Mouse (Mus musculus) thymus, postnatal 4 days (tissue): ENCODE data around the gene Gm13698.
A peak's percentile ranks its signal among the peaks of the same experiment; 100 is the strongest.
"Not testable (repeated sequence)": the region's sequence is repeated elsewhere in the genome, so short reads cannot be mapped to it uniquely, and the experiment has no call there.

Source experiments
- DNase-seq: peaks from one replicate; pipeline ENCODE4 v3.0.0; 2021

Gm13698 gene

GRCm38 (mm10) chr2:83955393-83955792 is at the start of gene Gm13698:
Gene Gm13698, plus strand, starts transcription at chr2:83955693.
- not testable (repeated sequence) for DNase-seq

DNA sequence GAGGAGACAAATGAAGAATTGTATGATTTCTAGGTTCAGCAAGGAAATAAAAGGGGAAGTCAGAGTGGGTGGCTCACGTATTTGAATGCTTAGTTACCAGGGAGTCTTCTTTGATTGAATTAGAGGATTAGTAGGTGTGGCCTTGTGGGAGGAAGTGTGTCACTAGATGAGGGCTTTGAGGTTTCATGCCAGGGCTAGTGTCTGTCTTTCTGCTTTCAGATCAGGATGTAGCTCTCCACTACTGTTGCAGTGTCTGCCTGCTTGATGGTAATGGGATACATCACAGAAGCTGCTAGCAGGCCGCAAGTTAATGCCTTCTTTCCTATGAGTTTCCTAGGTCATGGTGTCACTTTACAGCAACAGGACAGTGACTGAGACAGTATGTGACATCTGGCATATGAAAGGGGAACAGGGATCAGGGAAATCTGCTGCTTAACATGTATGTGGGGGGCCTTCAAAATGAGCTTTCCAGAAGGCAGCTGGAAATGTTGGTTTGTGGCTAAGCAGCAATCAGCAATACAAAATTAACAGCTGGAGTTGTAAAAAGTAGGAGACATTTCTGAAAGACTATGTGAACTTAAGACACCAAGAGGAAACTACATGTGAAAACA is 25.9 kb upstream of the Gm13698 start:
- no peak for DNase-seq

GRCm38 (mm10) chr2:83940931-83941361 is 14.5 kb upstream of the Gm13698 start, which contains the start of gene Zswim2:
Gene Zswim2, minus strand, starts transcription at chr2:83941228.
- DNase-seq = peak; percentile 45

DNA sequence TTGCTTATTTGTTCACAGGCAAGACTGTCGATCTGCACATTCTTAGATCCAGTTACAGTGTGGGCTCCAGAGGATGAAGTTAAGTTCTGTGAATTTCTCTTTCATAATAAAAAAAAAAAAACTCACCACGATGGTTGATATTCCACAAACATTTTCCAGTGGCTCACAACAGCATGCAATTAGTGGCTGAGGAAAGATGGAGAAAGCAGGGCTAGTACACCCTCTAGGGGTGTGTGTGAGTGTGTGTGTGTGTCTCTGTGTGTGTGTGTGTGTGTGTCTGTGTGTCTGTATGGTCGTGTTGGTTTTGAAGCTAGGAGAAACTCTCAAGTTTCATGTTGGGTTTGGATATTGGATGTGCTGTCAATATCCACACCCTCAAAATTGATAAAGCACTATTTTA is 14.1 kb upstream of the Gm13698 start:
- no peak for DNase-seq

DNA sequence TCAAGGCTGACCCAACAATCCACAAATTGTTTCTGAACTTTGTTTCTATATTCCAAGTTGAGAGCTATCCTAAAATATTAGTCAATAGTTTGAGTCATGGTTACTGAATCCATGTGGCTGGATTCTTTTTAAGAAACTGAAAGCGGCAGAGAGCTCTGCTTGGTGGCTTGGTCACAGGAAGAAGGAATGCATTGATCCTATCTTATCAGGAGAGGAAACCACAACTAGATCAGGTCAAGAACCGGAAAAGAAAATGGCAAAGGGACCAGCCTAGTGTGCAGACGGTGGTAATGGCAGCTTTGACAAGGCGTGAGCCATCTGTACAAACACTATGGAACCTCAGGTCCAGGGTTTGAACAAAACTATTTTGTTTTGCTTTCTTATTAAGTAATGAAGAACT is 13.7 kb upstream of the Gm13698 start:
- DNase-seq = no peak

- DNase-seq = not testable (repeated sequence)
Observed at GRCm38 (mm10) chr2:83961203-83961602, 5.7 kb downstream of the Gm13698 start, which contains the start of gene Gm13693. Gene Gm13693, plus strand, starts transcription at chr2:83961503.

- not testable (repeated sequence) for DNase-seq
Observed at GRCm38 (mm10) chr2:83967013-83967412, 11.5 kb downstream of the Gm13698 start, which contains the start of gene Gm13695. Gene Gm13695, plus strand, starts transcription at chr2:83967313.

DNA sequence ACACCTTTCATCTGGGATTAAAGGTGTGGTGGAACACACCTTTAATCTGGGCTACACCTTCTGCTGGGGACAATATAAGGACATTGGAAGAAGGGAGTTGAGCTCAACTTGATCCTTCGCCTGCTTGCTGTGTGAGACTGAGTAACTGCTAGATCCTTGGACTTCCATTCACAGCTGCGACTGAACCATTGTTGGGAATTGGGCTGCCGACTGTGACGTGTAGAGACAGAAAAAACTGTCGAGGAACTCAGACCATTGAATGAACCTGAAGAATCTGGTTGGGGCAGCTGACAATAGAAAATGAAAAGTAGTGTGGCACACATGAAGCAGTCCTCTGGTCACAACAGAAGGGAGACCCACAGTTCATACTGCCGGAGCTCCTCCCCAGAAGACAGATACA is 17.3 kb downstream of the Gm13698 start, which contains the start of gene Gm13696:
Gene Gm13696 (plus strand): TSS at position 301 of the 400 bp plus-strand sequence.
- not testable (repeated sequence) for DNase-seq

- not testable (repeated sequence) for DNase-seq
Observed at GRCm38 (mm10) chr2:83978633-83979032, 23.1 kb downstream of the Gm13698 start, which contains the start of gene Gm13694. Gene Gm13694, plus strand, starts transcription at chr2:83978933.

DNA sequence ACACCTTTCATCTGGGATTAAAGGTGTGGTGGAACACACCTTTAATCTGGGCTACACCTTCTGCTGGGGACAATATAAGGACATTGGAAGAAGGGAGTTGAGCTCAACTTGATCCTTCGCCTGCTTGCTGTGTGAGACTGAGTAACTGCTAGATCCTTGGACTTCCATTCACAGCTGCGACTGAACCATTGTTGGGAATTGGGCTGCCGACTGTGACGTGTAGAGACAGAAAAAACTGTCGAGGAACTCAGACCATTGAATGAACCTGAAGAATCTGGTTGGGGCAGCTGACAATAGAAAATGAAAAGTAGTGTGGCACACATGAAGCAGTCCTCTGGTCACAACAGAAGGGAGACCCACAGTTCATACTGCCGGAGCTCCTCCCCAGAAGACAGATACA is 28.9 kb downstream of the Gm13698 start, which contains the start of gene Gm13697:
Gene Gm13697 (plus strand): TSS at position 301 of the 400 bp plus-strand sequence.
- DNase-seq = not testable (repeated sequence)

- not testable (repeated sequence) for DNase-seq
Observed at GRCm38 (mm10) chr2:83990253-83990652, 34.8 kb downstream of the Gm13698 start, which contains the start of gene Gm13691. Gene Gm13691, plus strand, starts transcription at chr2:83990553.

DNA sequence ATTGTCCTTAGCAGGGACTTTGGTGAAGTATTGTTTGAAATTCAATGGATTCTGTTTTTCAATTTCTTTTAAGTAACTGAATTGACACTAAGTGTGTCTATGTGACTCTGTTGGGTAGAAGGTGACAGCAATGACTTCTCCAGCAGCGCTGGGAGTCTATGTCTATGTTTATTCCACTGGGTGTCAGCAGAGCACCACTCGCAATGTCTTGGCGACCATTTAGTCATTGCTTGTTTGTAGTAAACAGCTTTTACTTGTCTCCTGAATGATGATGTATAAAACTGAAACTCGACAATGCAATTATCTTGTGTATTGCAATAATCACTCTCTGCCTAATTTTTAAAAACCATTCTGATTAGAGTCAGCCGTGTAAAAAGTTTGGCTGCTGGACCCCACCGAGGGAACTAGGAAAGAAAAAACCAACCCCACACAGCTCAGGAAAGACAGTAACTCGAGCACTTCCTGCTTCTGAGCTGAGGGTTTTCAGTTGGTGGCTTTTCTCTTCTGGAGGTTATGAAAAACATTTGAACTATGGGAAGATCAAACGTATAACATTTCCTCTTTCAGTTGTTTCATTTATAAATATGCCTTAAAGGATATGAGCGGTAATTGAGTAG is 38.3 kb downstream of the Gm13698 start:
- DNase-seq = peak; percentile 53

GRCm38 (mm10) chr2:83994526-83994925 is 39.0 kb downstream of the Gm13698 start:
- DNase-seq = peak; percentile 46
